Mouse (Mus musculus) CH12.LX (cell line): Measurements from ENCODE around the gene Gmnn. TPM values are rescaled to one million over a fixed set of nuclear protein-coding genes. Genes with fewer than 3 reads are reported as not detected.

Experiments
- polyA plus RNA-seq: library from polyadenylated mRNA; unstranded; fragments of >175 nt; gene quantifications from 2 replicates; pipeline ENCODE4 v1.2.1, GENCODE M21; 2012; ENCODE audit warnings: low read depth; ENCODE audit not compliant: insufficient read length
- total RNA-seq, 2 experiments: library from RNA; depleted of rRNA; stranded (reverse); fragments of 300-350 nt in 1 of 2; fragments of >200 nt in 1 of 2; gene quantifications; 2 replicates each; pipeline ENCODE4 v1.2.3; 2012 to 2014

Gene Gmnn
- total and polyA plus RNA-seq, 3 experiments, result 117 to 166 (median 166) TPM

Other genes starting within 250 kb of the Gmnn start
- gene Ripor2, start 179.7 kb downstream of the Gmnn start, total RNA-seq (2012; rRNA removed), result 7.1 and 8.6 TPM in 2 replicates
- gene Ripor2, start 179.7 kb downstream of the Gmnn start, total RNA-seq (2014; rRNA removed), result 9.3 and 10.0 TPM in 2 replicates
- 9.5 and 10.9 TPM in 2 replicates for gene Ripor2, start 179.7 kb downstream of the Gmnn start, polyA plus RNA-seq
- gene Armh2, start 20.7 kb downstream of the Gmnn start, total RNA-seq (2012; rRNA removed), result not detected in 2 replicates
- gene Armh2, start 20.7 kb downstream of the Gmnn start, total RNA-seq (2014; rRNA removed), result not detected in 2 replicates
- gene Armh2, start 20.7 kb downstream of the Gmnn start, polyA plus RNA-seq, result not detected in 2 replicates
- 21.8 and 28.3 TPM in 2 replicates for gene BC005537, start 39.7 kb upstream of the Gmnn start, total RNA-seq (2012; rRNA removed)
- gene BC005537, start 39.7 kb upstream of the Gmnn start, total RNA-seq (2014; rRNA removed), result 37.0 and 39.0 TPM in 2 replicates
- gene BC005537, start 39.7 kb upstream of the Gmnn start, polyA plus RNA-seq, result 47.5 and 47.7 TPM in 2 replicates
- 46.0 and 50.5 TPM in 2 replicates for gene Acot13, start 69.6 kb upstream of the Gmnn start, total RNA-seq (2012; rRNA removed)
- gene Acot13, start 69.6 kb upstream of the Gmnn start, total RNA-seq (2014; rRNA removed), result 36.0 and 37.1 TPM in 2 replicates
- gene Acot13, start 69.6 kb upstream of the Gmnn start, polyA plus RNA-seq, result 45.5 and 46.7 TPM in 2 replicates
- gene Tdp2, start 69.8 kb upstream of the Gmnn start, total RNA-seq (2012; rRNA removed), result 37.4 and 38.0 TPM in 2 replicates
- 96.6 and 116 TPM in 2 replicates for gene Tdp2, start 69.8 kb upstream of the Gmnn start, total RNA-seq (2014; rRNA removed)
- gene Tdp2, start 69.8 kb upstream of the Gmnn start, polyA plus RNA-seq, result 44.5 and 54.5 TPM in 2 replicates
- gene D130043K22Rik, start 83.2 kb upstream of the Gmnn start, total RNA-seq (2012; rRNA removed), result 0.08 and 0.25 TPM in 2 replicates
- gene D130043K22Rik, start 83.2 kb upstream of the Gmnn start, total RNA-seq (2014; rRNA removed), result 0.05 and 0.08 TPM in 2 replicates
- 0.04 and 0.16 TPM in 2 replicates for gene D130043K22Rik, start 83.2 kb upstream of the Gmnn start, polyA plus RNA-seq
- 1.6 and 2.4 TPM in 2 replicates for gene Aldh5a1, start 175.7 kb upstream of the Gmnn start, total RNA-seq (2012; rRNA removed)
- 0.36 and 0.50 TPM in 2 replicates for gene Aldh5a1, start 175.7 kb upstream of the Gmnn start, total RNA-seq (2014; rRNA removed)
- 0.93 and 1.3 TPM in 2 replicates for gene Aldh5a1, start 175.7 kb upstream of the Gmnn start, polyA plus RNA-seq
- gene Gpld1, start 181.2 kb upstream of the Gmnn start, total RNA-seq (2012; rRNA removed), result 1.0 and 1.4 TPM in 2 replicates
- gene Gpld1, start 181.2 kb upstream of the Gmnn start, total RNA-seq (2014; rRNA removed), result 0.30 and 0.34 TPM in 2 replicates
- gene Gpld1, start 181.2 kb upstream of the Gmnn start, polyA plus RNA-seq, result 0.23 and 0.57 TPM in 2 replicates